Mouse (Mus musculus) lung, postnatal 10 days (tissue): Measurements from ENCODE around the gene Ergic1.

Experiments
- DNase-seq: peaks from one replicate; pipeline ENCODE4 v3.0.0; 2021

Ergic1 gene

GRCm38 (mm10) chr17:26601514-26601913 is 40.2 kb downstream of the Ergic1 start:
- peak; percentile 43 for DNase-seq

- no peak for DNase-seq
Observed at GRCm38 (mm10) chr17:26601926-26602325, 40.6 kb downstream of the Ergic1 start.

GRCm38 (mm10) chr17:26602371-26602885 is 41.1 kb downstream of the Ergic1 start:
- peak; percentile 65 for DNase-seq

- DNase-seq, result no peak
Observed at GRCm38 (mm10) chr17:26603311-26603710, 42.0 kb downstream of the Ergic1 start.

- no peak for DNase-seq
Observed at GRCm38 (mm10) chr17:26605636-26606035, 44.3 kb downstream of the Ergic1 start.

GRCm38 (mm10) chr17:26606516-26606915 is 45.2 kb downstream of the Ergic1 start:
- no peak for DNase-seq

- DNase-seq, result no peak
Observed at GRCm38 (mm10) chr17:26608348-26608747, 47.1 kb downstream of the Ergic1 start.

- no peak for DNase-seq
Observed at GRCm38 (mm10) chr17:26608877-26609276, 47.6 kb downstream of the Ergic1 start.

- DNase-seq, result no peak
Observed at GRCm38 (mm10) chr17:26609820-26610219, 48.5 kb downstream of the Ergic1 start.

GRCm38 (mm10) chr17:26611328-26611727 is 50.0 kb downstream of the Ergic1 start:
- DNase-seq, result peak; percentile 72

- no peak for DNase-seq
Observed at GRCm38 (mm10) chr17:26611918-26612317, 50.6 kb downstream of the Ergic1 start.

- DNase-seq, result no peak
Observed at GRCm38 (mm10) chr17:26614286-26614685, 53.0 kb downstream of the Ergic1 start.

- no peak for DNase-seq
Observed at GRCm38 (mm10) chr17:26614708-26615486, 53.6 kb downstream of the Ergic1 start.

- DNase-seq, result peak; percentile 53
Observed at GRCm38 (mm10) chr17:26616696-26617095, 55.4 kb downstream of the Ergic1 start.

GRCm38 (mm10) chr17:26618498-26618897 is 57.2 kb downstream of the Ergic1 start:
- DNase-seq, result no peak

- no peak for DNase-seq
Observed at GRCm38 (mm10) chr17:26619577-26619976, 58.3 kb downstream of the Ergic1 start.

- no peak for DNase-seq
Observed at GRCm38 (mm10) chr17:26620292-26620691, 59.0 kb downstream of the Ergic1 start.

- DNase-seq, result peak; percentile 73
Observed at GRCm38 (mm10) chr17:26620786-26621766, 59.8 kb downstream of the Ergic1 start.

- no peak for DNase-seq
Observed at GRCm38 (mm10) chr17:26621912-26622311, 60.6 kb downstream of the Ergic1 start.

- no peak for DNase-seq
Observed at GRCm38 (mm10) chr17:26623991-26624390, 62.7 kb downstream of the Ergic1 start.

GRCm38 (mm10) chr17:26624999-26625398 is 63.7 kb downstream of the Ergic1 start:
- no peak for DNase-seq

GRCm38 (mm10) chr17:26625521-26626010 is 64.3 kb downstream of the Ergic1 start:
- DNase-seq, result no peak

- DNase-seq, result no peak
Observed at GRCm38 (mm10) chr17:26628479-26628878, 67.2 kb downstream of the Ergic1 start.
